Mouse (Mus musculus): ENCODE measurements around the gene Ralgps2. TPM values are rescaled to one million over a fixed set of nuclear protein-coding genes. Genes with fewer than 3 reads are reported as not detected.

Gene Ralgps2
- polyA plus RNA-seq, 1 experiment from 2014 or later, result 133 TPM

GRCm38 (mm10) chr1:156770845-156771244 lies 168.6 kb downstream of the Ralgps2 start:
- Histone ChIP-seq H3K9ac (no peak overlapping the region), H3K27me3 (peaks cover under 1% of the 10 kb centered on the region; the same call in 1 of the 2 replicates), H3K4me2 (no peak overlapping the region), H3K4me1 (no peaks in the 10 kb centered on the region), H3K4me3 (no peak overlapping the region), H3K36me3 (ENCODE audit: poor library complexity, severe bottlenecking) (no peaks in the 10 kb centered on the region), H3K9me3 (replicated peaks) (peaks cover 16% of the 10 kb centered on the region), H3K27ac (no peak overlapping the region)
- no peak for ATAC-seq
- WGBS, result 98% methylated on average over 10 of the region's 10 CpGs

GRCm38 (mm10) chr1:156769621-156770297 lies 169.7 kb downstream of the Ralgps2 start:
- 88% methylated on average over 18 of the region's 18 CpGs for WGBS
- H3K9me3 ChIP-seq (replicated peaks), result peaks cover 16% of the 10 kb centered on the region
- no peak overlapping the region for H3K4me2 ChIP-seq
- H3K27me3 ChIP-seq, result no peaks in the 10 kb centered on the region; the same call in 1 of the 2 replicates
- no peak overlapping the region for H3K9ac ChIP-seq
- H3K4me1 ChIP-seq, result no peaks in the 10 kb centered on the region
- no peak for ATAC-seq
- H3K36me3 ChIP-seq (ENCODE audit: poor library complexity, severe bottlenecking), result no peaks in the 10 kb centered on the region
- H3K4me3 ChIP-seq, result no peak overlapping the region
- no peak overlapping the region for H3K27ac ChIP-seq

- no peak overlapping the region for H3K27ac ChIP-seq
- no peaks in the 10 kb centered on the region; the same call in 1 of the 2 replicates for H3K27me3 ChIP-seq
- no peak overlapping the region for H3K4me3 ChIP-seq
- H3K4me2 ChIP-seq, result no peak overlapping the region
- H3K9ac ChIP-seq, result no peak overlapping the region
- H3K36me3 ChIP-seq (ENCODE audit: poor library complexity, severe bottlenecking), result no peaks in the 10 kb centered on the region
- 88% methylated on average over 5 of the region's 5 CpGs for WGBS
- peaks cover 16% of the 10 kb centered on the region for H3K9me3 ChIP-seq (replicated peaks)
- no peak for ATAC-seq
- H3K4me1 ChIP-seq, result no peaks in the 10 kb centered on the region
Observed at GRCm38 (mm10) chr1:156769163-156769562, 170.3 kb downstream of the Ralgps2 start.

- H3K9ac ChIP-seq, result no peak overlapping the region
- WGBS, result 94% methylated on average over 3 of the region's 3 CpGs
Observed at GRCm38 (mm10) chr1:156765311-156765710, 174.1 kb downstream of the Ralgps2 start.

GRCm38 (mm10) chr1:156764584-156764983 lies 174.8 kb downstream of the Ralgps2 start:
- 73% methylated on average over 6 of the region's 6 CpGs for WGBS
- Histone ChIP-seq H3K27ac (no peak overlapping the region), H3K9me3 (replicated peaks) (peaks cover 16% of the 10 kb centered on the region), H3K9ac (no peak overlapping the region), H3K27me3 (no peaks in the 10 kb centered on the region), H3K4me1 (0 out of 2 replicates have a peak, but pooled peaks cover 2% of the 10 kb centered on the region), H3K4me2 (no peak overlapping the region), H3K36me3 (ENCODE audit: poor library complexity, severe bottlenecking) (no peaks in the 10 kb centered on the region), H3K4me3 (no peak overlapping the region)
- ATAC-seq, result no peak

More at GRCm38 (mm10) chr1:156765311-156765710, 174.1 kb downstream of the Ralgps2 start:
- peaks cover 16% of the 10 kb centered on the region for H3K9me3 ChIP-seq (replicated peaks)
- no peak overlapping the region for H3K4me2 ChIP-seq
- H3K36me3 ChIP-seq (ENCODE audit: poor library complexity, severe bottlenecking), result no peaks in the 10 kb centered on the region
- ATAC-seq, result no peak
- no peak overlapping the region for H3K27ac ChIP-seq
- 0 out of 2 replicates have a peak, but pooled peaks cover 2% of the 10 kb centered on the region for H3K4me1 ChIP-seq
- H3K27me3 ChIP-seq, result no peaks in the 10 kb centered on the region
- no peak overlapping the region for H3K4me3 ChIP-seq

- no peaks in the 10 kb centered on the region for H3K27me3 ChIP-seq
- no peak for ATAC-seq
- H3K4me1 ChIP-seq, result 0 out of 2 replicates have a peak, but pooled peaks cover 2% of the 10 kb centered on the region
- no peak overlapping the region for H3K4me3 ChIP-seq
- H3K9me3 ChIP-seq (replicated peaks), result peaks cover 16% of the 10 kb centered on the region
- no peak overlapping the region for H3K27ac ChIP-seq
- H3K36me3 ChIP-seq (ENCODE audit: poor library complexity, severe bottlenecking), result no peaks in the 10 kb centered on the region
- H3K4me2 ChIP-seq, result no peak overlapping the region
- H3K9ac ChIP-seq, result no peak overlapping the region
- 96% methylated on average over 6 of the region's 6 CpGs for WGBS
Observed at GRCm38 (mm10) chr1:156763280-156763679, 176.1 kb downstream of the Ralgps2 start.

GRCm38 (mm10) chr1:156761430-156761801 lies 178.0 kb downstream of the Ralgps2 start:
- no peaks in the 10 kb centered on the region for H3K27me3 ChIP-seq
- H3K4me1 ChIP-seq, result 0 out of 2 replicates have a peak, but pooled peaks cover 2% of the 10 kb centered on the region
- no peak for ATAC-seq
- no peak overlapping the region for H3K27ac ChIP-seq
- peaks cover 5% of the 10 kb centered on the region for H3K9me3 ChIP-seq (replicated peaks)
- H3K9ac ChIP-seq, result no peak overlapping the region
- WGBS, result 80% methylated on average over 10 of the region's 10 CpGs
- no peak overlapping the region for H3K4me2 ChIP-seq
- no peak overlapping the region for H3K4me3 ChIP-seq
- no peaks in the 10 kb centered on the region for H3K36me3 ChIP-seq (ENCODE audit: poor library complexity, severe bottlenecking)

GRCm38 (mm10) chr1:156760549-156761429 lies 178.6 kb downstream of the Ralgps2 start:
- WGBS, result 79% methylated on average over 13 of the region's 13 CpGs
- H3K36me3 ChIP-seq (ENCODE audit: poor library complexity, severe bottlenecking), result no peaks in the 10 kb centered on the region
- no peak overlapping the region for H3K27ac ChIP-seq
- no peaks in the 10 kb centered on the region; the same call in 1 of the 2 replicates for H3K9me3 ChIP-seq (replicated peaks)
- ATAC-seq, result no peak
- H3K4me2 ChIP-seq, result no peak overlapping the region
- H3K27me3 ChIP-seq, result no peaks in the 10 kb centered on the region
- peaks cover 2% of the 10 kb centered on the region; the same call in 1 of the 2 replicates for H3K4me1 ChIP-seq
- no peak overlapping the region for H3K4me3 ChIP-seq
- no peak overlapping the region for H3K9ac ChIP-seq

GRCm38 (mm10) chr1:156758326-156758725 lies 181.1 kb downstream of the Ralgps2 start:
- no peaks in the 10 kb centered on the region for H3K36me3 ChIP-seq (ENCODE audit: poor library complexity, severe bottlenecking)
- no peaks in the 10 kb centered on the region for H3K27me3 ChIP-seq
- no peak overlapping the region for H3K4me3 ChIP-seq
- no peak overlapping the region for H3K27ac ChIP-seq
- H3K9ac ChIP-seq, result no peak overlapping the region
- 38% methylated on average over 4 of the region's 4 CpGs for WGBS
- H3K9me3 ChIP-seq (replicated peaks), result no peaks in the 10 kb centered on the region
- H3K4me1 ChIP-seq, result peaks cover 23% of the 10 kb centered on the region
- H3K4me2 ChIP-seq, result no peak overlapping the region
- ATAC-seq, result no peak

- peak overlapping the region; percentile 16; the same call in 1 of the 2 replicates for H3K4me2 ChIP-seq
Observed at GRCm38 (mm10) chr1:156754608-156755413, 184.6 kb downstream of the Ralgps2 start.

More at GRCm38 (mm10) chr1:156754608-156755413, 184.6 kb downstream of the Ralgps2 start:
- H3K9me3 ChIP-seq (replicated peaks), result no peaks in the 10 kb centered on the region
- peak; percentile 63 for ATAC-seq
- H3K4me1 ChIP-seq, result peaks cover 29% of the 10 kb centered on the region
- H3K36me3 ChIP-seq (ENCODE audit: poor library complexity, severe bottlenecking), result no peaks in the 10 kb centered on the region
- H3K27me3 ChIP-seq, result no peaks in the 10 kb centered on the region
- H3K27ac ChIP-seq, result peak overlapping the region; percentile 78
- 0 out of 2 replicates have a peak overlapping the region, but pooled peaks have one; percentile 34 for H3K9ac ChIP-seq
- 45% methylated on average over 15 of the region's 15 CpGs for WGBS
- no peak overlapping the region for H3K4me3 ChIP-seq
